Mouse (Mus musculus): ENCODE data around the gene Tmppe. TPM values are rescaled to one million over a fixed set of nuclear protein-coding genes. Genes with fewer than 3 reads are reported as not detected.
"Not testable (repeated sequence)": the region's sequence is repeated elsewhere in the genome, so short reads cannot be mapped to it uniquely, and the experiment has no call there.

Tmppe gene
- 2.1 and 3.2 TPM in 2 replicates for polyA plus RNA-seq (2014; fragmentation: Nextera tagmentation; extraction: Ambion mirVana)

DNA sequence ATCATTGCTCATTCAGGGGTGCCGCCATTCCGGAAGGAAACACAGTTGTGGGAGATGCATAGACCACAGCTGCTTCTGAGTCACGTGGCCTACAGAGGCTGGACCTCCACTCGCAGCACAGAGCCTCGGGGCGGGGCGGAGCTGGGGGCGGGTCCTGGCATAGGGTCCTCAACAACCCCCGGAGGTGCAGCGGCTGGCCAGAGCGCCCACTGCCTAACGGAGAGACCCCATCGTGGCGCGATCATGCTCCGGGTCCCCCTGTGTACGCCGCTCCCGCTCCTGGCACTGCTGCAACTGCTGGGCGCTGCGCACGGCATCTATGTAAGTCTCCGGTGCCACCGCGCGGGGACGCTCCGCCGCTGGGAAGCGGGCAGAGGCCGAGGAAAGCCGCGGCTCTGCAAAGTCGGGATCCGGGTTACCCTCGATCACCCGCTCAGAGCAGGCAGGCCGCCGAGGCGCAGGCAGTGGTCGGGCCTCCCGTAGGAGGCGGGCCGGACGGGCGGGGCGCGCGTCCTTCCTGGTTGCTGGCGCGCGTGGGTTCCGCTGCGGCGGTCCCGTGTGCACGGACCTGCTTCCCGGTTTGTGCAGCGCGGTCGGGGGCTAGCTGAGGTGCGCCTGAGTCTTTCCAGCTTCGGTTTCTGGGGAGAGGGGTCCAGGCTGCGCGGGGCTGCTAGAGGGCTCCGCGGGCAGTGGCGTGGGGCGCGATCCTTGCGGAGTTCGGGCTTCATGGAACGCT lies at the start of gene Tmppe, which contains the start of gene Glb1:
Gene Tmppe, plus strand, starts transcription at position 157 of the 736 bp plus-strand sequence.
Gene Glb1, plus strand, starts transcription at position 128 of the 736 bp plus-strand sequence.
- Histone ChIP-seq H3K4me3 (ENCODE audit: low read depth, low read length) (peak within 1 kb of the TSS; percentile 72), H3K27me3 (replicated peaks; ENCODE audit: control insufficient read depth, insufficient read depth, low read length) (no peaks in the 10 kb centered on the region), H3K9me3 (ENCODE audit: control insufficient read depth, low read length) (no peaks in the 10 kb centered on the region), H3K4me1 (ENCODE audit: control insufficient read depth, insufficient read depth, low read length) (peaks cover 5% of the 10 kb centered on the region; the same call in 1 of the 2 replicates), H3K36me3 (ENCODE audit: control insufficient read depth, insufficient read depth, low read length) (peaks cover 26% of the 10 kb centered on the region), H3K27ac (replicated peaks; ENCODE audit: low read depth, low read length) (peak within 1 kb of the TSS; percentile 94), H3K9ac (ENCODE audit: low read depth, low read length) (peak within 1 kb of the TSS; percentile 92), H3K4me2 (ENCODE audit: low read depth, low read length) (peak within 1 kb of the TSS; percentile 70)
- WGBS: under 1% methylated on average over 65 of the region's 73 CpGs
- ATAC-seq (ENCODE audit: low read depth): peak; percentile 99
- peak; percentile 95 for DNase-seq (ENCODE audit: low spot score)

DNA sequence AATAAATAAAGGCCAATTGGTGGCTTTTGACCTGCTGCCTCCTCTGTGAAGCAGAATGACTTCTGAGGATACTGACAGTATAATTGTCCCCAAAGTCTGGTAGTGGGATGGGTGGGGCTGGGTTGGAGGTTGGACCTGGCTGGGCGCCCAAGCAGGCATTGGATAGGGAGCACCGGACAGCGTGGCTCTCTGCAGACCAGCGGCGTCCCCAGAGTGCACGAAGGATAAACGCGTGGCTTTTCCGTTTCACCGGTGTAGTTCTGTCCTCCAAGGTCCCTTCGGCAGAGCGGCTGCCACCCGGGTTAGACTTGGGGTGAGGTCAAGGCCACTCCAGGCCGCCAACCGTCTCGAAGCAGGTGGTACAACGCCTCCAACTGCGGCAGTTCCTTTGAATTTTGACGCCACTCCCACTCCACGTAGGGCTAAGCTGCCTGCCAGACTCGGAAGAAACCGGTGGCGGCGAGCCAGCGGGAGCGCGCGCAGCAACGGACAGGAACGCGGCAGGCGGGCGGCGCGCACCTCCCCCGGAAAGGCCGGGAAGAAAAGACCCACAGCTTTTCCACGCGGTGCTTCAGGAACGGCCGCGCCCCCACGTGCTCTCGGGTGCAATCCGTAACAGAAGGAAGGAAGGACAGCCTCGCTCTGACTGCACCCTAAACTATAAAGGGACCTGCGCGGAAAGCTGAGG lies 33.0 kb upstream of the Tmppe start:
- DNase-seq (ENCODE audit: low spot score) (peak; percentile 90), ATAC-seq (ENCODE audit: low read depth) (peak; percentile 85)
- H3K9me3 ChIP-seq (ENCODE audit: control insufficient read depth, low read length): no peaks in the 10 kb centered on the region
- H3K27ac ChIP-seq (replicated peaks; ENCODE audit: low read depth, low read length): no peak overlapping the region
- H3K36me3 ChIP-seq (ENCODE audit: control insufficient read depth, insufficient read depth, low read length): no peaks in the 10 kb centered on the region
- peak overlapping the region; percentile 63 for H3K9ac ChIP-seq (ENCODE audit: low read depth, low read length)
- no peaks in the 10 kb centered on the region for H3K4me1 ChIP-seq (ENCODE audit: control insufficient read depth, insufficient read depth, low read length)
- peak overlapping the region; percentile 93 for H3K4me2 ChIP-seq (ENCODE audit: low read depth, low read length)
- H3K27me3 ChIP-seq (replicated peaks; ENCODE audit: control insufficient read depth, insufficient read depth, low read length): no peaks in the 10 kb centered on the region
- peak overlapping the region; percentile 54 for H3K4me3 ChIP-seq (ENCODE audit: low read depth, low read length)
- 1% methylated on average over 48 of the region's 48 CpGs for WGBS

DNA sequence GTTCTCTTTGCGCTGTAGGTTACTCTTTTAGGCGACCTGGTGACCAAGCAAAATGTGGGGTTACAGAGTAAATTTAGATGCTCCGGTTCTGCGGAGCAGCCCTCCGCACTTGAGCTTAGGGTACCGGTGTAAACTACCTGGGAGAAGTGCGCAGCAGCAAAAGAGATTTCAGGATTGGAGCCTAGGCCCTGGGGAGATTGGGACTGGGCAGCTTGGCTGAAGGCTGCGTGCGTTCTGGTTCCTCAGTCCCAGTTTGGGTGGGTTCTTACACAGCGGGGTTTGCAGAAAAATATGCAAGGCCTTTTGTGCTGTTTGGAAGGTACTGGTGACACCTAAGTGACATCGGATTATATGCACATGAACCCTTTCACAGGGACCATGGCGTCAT lies 32.4 kb upstream of the Tmppe start:
- no peaks in the 10 kb centered on the region for H3K27me3 ChIP-seq (replicated peaks; ENCODE audit: control insufficient read depth, insufficient read depth, low read length)
- 11% methylated on average over 12 of the region's 12 CpGs for WGBS
- H3K4me1 ChIP-seq (ENCODE audit: control insufficient read depth, insufficient read depth, low read length): no peaks in the 10 kb centered on the region
- DNase-seq (ENCODE audit: low spot score) (no peak), ATAC-seq (ENCODE audit: low read depth) (peak; percentile 39)
- peak overlapping the region; percentile 93 for H3K4me2 ChIP-seq (ENCODE audit: low read depth, low read length)
- peak overlapping the region; percentile 54 for H3K4me3 ChIP-seq (ENCODE audit: low read depth, low read length)
- H3K27ac ChIP-seq (replicated peaks; ENCODE audit: low read depth, low read length): no peak overlapping the region
- no peaks in the 10 kb centered on the region for H3K9me3 ChIP-seq (ENCODE audit: control insufficient read depth, low read length)
- H3K9ac ChIP-seq (ENCODE audit: low read depth, low read length): peak overlapping the region; percentile 63
- H3K36me3 ChIP-seq (ENCODE audit: control insufficient read depth, insufficient read depth, low read length): no peaks in the 10 kb centered on the region

DNA sequence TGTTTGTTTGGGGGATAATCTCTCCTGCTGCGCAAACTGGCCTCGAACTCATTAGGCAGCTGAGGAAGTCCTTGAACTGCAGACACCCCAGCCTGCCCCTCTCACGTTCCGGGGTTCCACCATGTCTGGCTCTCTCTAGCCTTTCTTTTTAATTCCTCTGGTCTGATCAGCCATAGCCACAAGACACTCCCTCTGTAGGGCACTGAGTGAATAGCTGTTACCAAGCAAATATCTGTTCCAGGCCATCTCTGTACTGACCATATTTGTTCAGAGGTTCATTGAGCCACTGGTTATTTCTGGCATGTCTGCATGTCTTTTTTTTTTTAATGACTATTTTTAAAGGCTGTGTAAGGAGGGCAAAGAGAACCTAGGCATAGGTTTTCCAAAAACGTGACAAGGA lies 31.5 kb upstream of the Tmppe start:
- not testable (repeated sequence) for H3K36me3 ChIP-seq (ENCODE audit: control insufficient read depth, insufficient read depth, low read length); H3K27me3 ChIP-seq (replicated peaks; ENCODE audit: control insufficient read depth, insufficient read depth, low read length); DNase-seq (ENCODE audit: low spot score); ATAC-seq (ENCODE audit: low read depth); H3K9me3 ChIP-seq (ENCODE audit: control insufficient read depth, low read length); H3K27ac ChIP-seq (replicated peaks; ENCODE audit: low read depth, low read length); H3K4me1 ChIP-seq (ENCODE audit: control insufficient read depth, insufficient read depth, low read length); H3K4me2 ChIP-seq (ENCODE audit: low read depth, low read length); H3K4me3 ChIP-seq (ENCODE audit: low read depth, low read length); H3K9ac ChIP-seq (ENCODE audit: low read depth, low read length)
- WGBS: 58% methylated on average over 5 of the region's 5 CpGs

DNA sequence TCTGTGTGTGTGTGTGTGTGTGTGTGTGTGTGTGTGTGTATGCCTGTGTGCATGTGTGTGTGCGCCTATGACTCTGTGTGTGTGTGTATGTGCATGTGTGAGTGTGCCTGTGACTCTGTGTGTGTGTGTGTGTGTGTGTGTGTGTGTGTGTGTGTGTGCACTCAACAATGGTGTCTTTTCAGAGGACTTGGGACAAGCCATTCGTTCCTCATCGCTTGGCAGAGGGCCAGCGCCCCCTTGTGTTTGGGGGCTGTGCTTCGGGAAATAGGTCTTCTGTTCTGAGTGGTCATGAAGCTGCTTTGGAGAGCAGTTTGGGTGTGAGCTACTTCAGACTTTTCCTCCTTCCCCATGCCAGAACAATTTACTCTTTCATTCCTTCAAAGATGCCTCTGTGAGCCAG lies 29.2 kb upstream of the Tmppe start:
- not testable (repeated sequence) for H3K9me3 ChIP-seq (ENCODE audit: control insufficient read depth, low read length); H3K9ac ChIP-seq (ENCODE audit: low read depth, low read length); H3K27me3 ChIP-seq (replicated peaks; ENCODE audit: control insufficient read depth, insufficient read depth, low read length); DNase-seq (ENCODE audit: low spot score); H3K4me1 ChIP-seq (ENCODE audit: control insufficient read depth, insufficient read depth, low read length); H3K27ac ChIP-seq (replicated peaks; ENCODE audit: low read depth, low read length); H3K4me2 ChIP-seq (ENCODE audit: low read depth, low read length); ATAC-seq (ENCODE audit: low read depth); H3K4me3 ChIP-seq (ENCODE audit: low read depth, low read length)
- peaks cover 12% of the 10 kb centered on the region for H3K36me3 ChIP-seq (ENCODE audit: control insufficient read depth, insufficient read depth, low read length)
- 34% methylated on average over 5 of the region's 5 CpGs for WGBS

- no peak overlapping the region for H3K4me2 ChIP-seq (ENCODE audit: low read depth, low read length)
- no peak for DNase-seq (ENCODE audit: low spot score)
- H3K36me3 ChIP-seq (ENCODE audit: control insufficient read depth, insufficient read depth, low read length): peaks cover 40% of the 10 kb centered on the region
- no peak overlapping the region for H3K9ac ChIP-seq (ENCODE audit: low read depth, low read length)
- H3K9me3 ChIP-seq (ENCODE audit: control insufficient read depth, low read length): no peaks in the 10 kb centered on the region
- 93% methylated on average over 9 of the region's 10 CpGs for WGBS
- no peak overlapping the region for H3K27ac ChIP-seq (replicated peaks; ENCODE audit: low read depth, low read length)
- no peak overlapping the region for H3K4me3 ChIP-seq (ENCODE audit: low read depth, low read length)
- ATAC-seq (ENCODE audit: low read depth): no peak
- H3K27me3 ChIP-seq (replicated peaks; ENCODE audit: control insufficient read depth, insufficient read depth, low read length): no peaks in the 10 kb centered on the region
- H3K4me1 ChIP-seq (ENCODE audit: control insufficient read depth, insufficient read depth, low read length): no peaks in the 10 kb centered on the region
Measured at GRCm38 (mm10) chr9:114375276-114375962, 25.5 kb upstream of the Tmppe start.

DNA sequence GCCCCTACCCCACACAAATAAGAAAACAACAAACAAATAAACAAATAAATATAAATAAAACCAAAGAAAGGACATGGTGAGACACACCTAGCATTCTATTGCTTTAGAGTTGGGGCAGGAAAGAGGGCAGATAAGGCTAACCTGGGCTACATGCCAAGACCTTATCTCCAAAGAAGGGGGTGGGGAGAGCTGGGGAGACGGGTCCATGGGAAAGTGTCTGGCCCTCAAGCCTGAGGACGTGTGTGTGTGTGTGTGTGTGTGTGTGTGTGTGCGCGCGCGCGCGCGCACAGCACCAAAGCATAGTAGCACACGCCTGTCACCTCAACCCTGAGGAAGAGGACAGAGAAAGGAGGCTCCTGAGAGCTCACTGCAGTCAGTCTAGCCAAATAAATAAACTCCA lies 23.7 kb upstream of the Tmppe start:
- Histone ChIP-seq H3K27me3 (replicated peaks; ENCODE audit: control insufficient read depth, insufficient read depth, low read length) (no peaks in the 10 kb centered on the region), H3K27ac (replicated peaks; ENCODE audit: low read depth, low read length) (no peak overlapping the region), H3K4me2 (ENCODE audit: low read depth, low read length) (no peak overlapping the region), H3K4me3 (ENCODE audit: low read depth, low read length) (no peak overlapping the region), H3K9me3 (ENCODE audit: control insufficient read depth, low read length) (no peaks in the 10 kb centered on the region), H3K9ac (ENCODE audit: low read depth, low read length) (no peak overlapping the region), H3K36me3 (ENCODE audit: control insufficient read depth, insufficient read depth, low read length) (peaks cover 49% of the 10 kb centered on the region), H3K4me1 (ENCODE audit: control insufficient read depth, insufficient read depth, low read length) (no peaks in the 10 kb centered on the region)
- WGBS: 94% methylated on average over 10 of the region's 10 CpGs
- ATAC-seq (ENCODE audit: low read depth) (no peak), DNase-seq (ENCODE audit: low spot score) (no peak)

DNA sequence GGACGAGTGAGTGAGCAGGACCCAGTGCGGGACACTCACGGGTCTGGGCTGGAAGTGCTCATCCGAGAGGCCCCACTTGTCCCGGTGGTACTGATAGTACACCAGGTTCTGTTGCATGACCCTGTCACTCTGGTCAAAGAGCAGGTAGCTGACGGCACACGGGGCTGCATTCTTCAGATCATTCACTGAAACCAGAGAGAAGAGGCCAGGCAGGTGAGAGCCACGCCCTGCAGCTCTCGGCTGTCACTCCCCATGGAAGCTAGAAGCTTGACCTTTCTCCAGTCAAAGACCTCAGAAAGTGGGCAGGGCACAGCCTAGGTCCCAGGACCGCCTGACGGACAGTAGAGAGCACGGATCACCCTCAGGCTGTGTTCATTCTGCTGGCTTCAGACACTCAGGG lies 21.0 kb upstream of the Tmppe start:
- WGBS: 86% methylated on average over 9 of the region's 12 CpGs
- ATAC-seq (ENCODE audit: low read depth) (no peak), DNase-seq (ENCODE audit: low spot score) (no peak)
- H3K27ac ChIP-seq (replicated peaks; ENCODE audit: low read depth, low read length): no peak overlapping the region
- H3K4me1 ChIP-seq (ENCODE audit: control insufficient read depth, insufficient read depth, low read length): no peaks in the 10 kb centered on the region
- H3K4me2 ChIP-seq (ENCODE audit: low read depth, low read length): no peak overlapping the region
- H3K4me3 ChIP-seq (ENCODE audit: low read depth, low read length): no peak overlapping the region
- H3K9ac ChIP-seq (ENCODE audit: low read depth, low read length): no peak overlapping the region
- no peaks in the 10 kb centered on the region for H3K27me3 ChIP-seq (replicated peaks; ENCODE audit: control insufficient read depth, insufficient read depth, low read length)
- no peaks in the 10 kb centered on the region for H3K9me3 ChIP-seq (ENCODE audit: control insufficient read depth, low read length)
- peaks cover 71% of the 10 kb centered on the region for H3K36me3 ChIP-seq (ENCODE audit: control insufficient read depth, insufficient read depth, low read length)

All from embryonic facial prominence, embryonic 14.5 days (tissue).